Mouse (Mus musculus) left cerebral cortex, postnatal 25 days (tissue): ENCODE measurements around the gene Xylt1. TPM values are rescaled to one million over a fixed set of nuclear protein-coding genes. Genes with fewer than 3 reads are reported as not detected.

Source experiments
- DNase-seq, 2 experiments: peaks; one replicate each; pipeline ENCODE4 v3.0.0; 2022; ENCODE audit warnings: low spot score in 2 of 2, mixed read lengths in 1 of 2
- intact Hi-C: fragments of 180-260 bp; cut with DNase I; formaldehyde crosslinking; loops from one replicate; pipeline ENCODE4 v1.15.1; 2025
- total RNA-seq, 2 experiments: library from RNA; stranded (reverse); gene quantifications; 2 replicates each; pipeline ENCODE4 v1.2.3; 2021

Xylt1 gene
- total RNA-seq, 2 experiments from 2014 or later: 48.6 to 52.1 TPM

GRCm38 (mm10) chr7:117700066-117700465 is 319.3 kb downstream of the Xylt1 start:
- intact Hi-C loops: loop anchor here (10.0 kb wide), 1 partner anchor 165 kb away; no protein-coding TSS in a partner anchor
- peak; percentile 27 to 81 for DNase-seq

GRCm38 (mm10) chr7:117709901-117710607 is 329.3 kb downstream of the Xylt1 start:
- peak in 1 of 2 experiments; percentile 59 for DNase-seq
- intact Hi-C loops: loop anchor here (5.0 to 10.0 kb wide), 2 partner anchors 155 to 172 kb away; no protein-coding TSS in a partner anchor

- intact Hi-C loops: no loop called here
Measured at GRCm38 (mm10) chr7:117716876-117717408, 336.2 kb downstream of the Xylt1 start.

GRCm38 (mm10) chr7:117720426-117720825 is 339.6 kb downstream of the Xylt1 start:
- intact Hi-C loops: no loop called here
- peak in 1 of 2 experiments; percentile 76 for DNase-seq

More at GRCm38 (mm10) chr7:117716876-117717408, 336.2 kb downstream of the Xylt1 start:
- peak in 1 of 2 experiments; percentile 30 for DNase-seq
